Mouse (Mus musculus) lung, adult 2 months (tissue): ENCODE measurements around the gene Xpr1.

Source experiments
- CTCF ChIP-seq: fragments of 200-500 bp; IDR thresholded peaks from 2 replicates; pipeline ENCODE4 v1.5.1; 2011; ENCODE audit warnings: mild to moderate bottlenecking, low read length, control low read depth; ENCODE audit not compliant: insufficient read depth
- POLR2A ChIP-seq: fragments of 200-500 bp; IDR thresholded peaks from 2 replicates; pipeline ENCODE4 v1.6.1; 2011; ENCODE audit warnings: low read depth, mild to moderate bottlenecking, control low read depth, low read length, borderline replicate concordance; ENCODE audit errors: extremely low read depth

DNA sequence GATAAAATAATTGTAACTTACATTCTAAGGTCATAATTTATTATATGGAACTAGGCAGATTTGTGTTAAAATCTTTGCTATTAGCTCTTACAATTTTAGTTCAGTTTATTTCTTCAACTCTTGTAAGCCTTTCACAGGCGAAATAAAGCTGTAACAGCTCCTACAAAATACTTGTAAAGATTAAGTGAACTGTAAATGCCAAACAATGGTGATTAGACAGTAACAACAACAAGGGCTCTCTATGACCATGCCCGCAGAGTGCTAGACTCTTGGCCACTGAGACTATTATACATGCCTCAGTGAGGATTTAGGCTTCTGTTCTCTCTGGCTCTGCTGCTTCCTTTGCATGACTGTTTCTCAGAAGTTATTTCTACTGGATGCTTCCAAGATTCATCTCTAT, 77.6 kb downstream of the Xpr1 start:
- TF ChIP-seq POLR2A (no peak), CTCF (no peak)
